Mouse (Mus musculus) spleen, adult 2 months (tissue): ENCODE results near the gene Rfc3. TPM values are rescaled to one million over a fixed set of nuclear protein-coding genes. Genes with fewer than 3 reads are reported as not detected.

Experiments
- DNase-seq, 2 experiments: peaks; one replicate each; pipeline versions ENCODE4 v3.0.0 to v3.0.0-alpha.2; 2012 to 2021; ENCODE audit warnings: low spot score in 2 of 2, low read depth in 1 of 2
- H3K27ac ChIP-seq: fragments of 200-500 bp; 2 replicates; pipeline ENCODE4 v1.5.1; 2012; ENCODE audit warnings: low read length, inconsistent platforms; ENCODE audit not compliant: insufficient read depth
- H3K27me3 ChIP-seq: fragments of 200-500 bp; 2 replicates; pipeline ENCODE4 v1.6.1; 2012; ENCODE audit warnings: mild to moderate bottlenecking, moderate library complexity, low read length, inconsistent platforms; ENCODE audit not compliant: control insufficient read depth, insufficient read depth
- H3K36me3 ChIP-seq: fragments of 200-500 bp; 2 replicates; pipeline ENCODE4 v1.6.1; 2012; ENCODE audit warnings: mild to moderate bottlenecking, low read length, inconsistent platforms; ENCODE audit not compliant: control insufficient read depth, insufficient read depth
- H3K4me1 ChIP-seq: fragments of 200-500 bp; 2 replicates; pipeline ENCODE4 v1.6.1; 2011; ENCODE audit warnings: inconsistent platforms; ENCODE audit not compliant: control insufficient read depth, insufficient read depth, insufficient read length
- H3K4me3 ChIP-seq: fragments of 200-500 bp; 2 replicates; pipeline ENCODE4 v1.5.1; 2011; ENCODE audit warnings: mild to moderate bottlenecking, inconsistent platforms; ENCODE audit not compliant: insufficient read depth, insufficient read length; ENCODE audit errors: extremely low read depth
- CTCF ChIP-seq: fragments of 200-500 bp; IDR thresholded peaks from 2 replicates; pipeline ENCODE4 v1.5.1; 2011; ENCODE audit warnings: mild to moderate bottlenecking, inconsistent platforms; ENCODE audit not compliant: insufficient read depth, insufficient read length, insufficient replicate concordance; ENCODE audit errors: extremely low read depth
- POLR2A ChIP-seq: fragments of 200-500 bp; IDR thresholded peaks from 2 replicates; pipeline ENCODE4 v1.6.1; 2011; ENCODE audit warnings: low read depth, low read length, inconsistent platforms
- WGBS: fragments of 180-500 bp; shearing (Covaris S2); methylation state at CpG from one replicate; pipeline ENCODE4 v1.1.7; 2018; 5-methylcytosine and 5-hydroxymethylcytosine counted together
- polyA plus RNA-seq: library from polyadenylated mRNA; depleted of rRNA; stranded (reverse); fragments of >200 nt; gene quantifications from 2 replicates; pipeline ENCODE4 v1.2.3, GENCODE M21; 2012; rRNA removed

The Rfc3 gene
- polyA plus RNA-seq, 1 experiment: 5.7 TPM

GRCm38 (mm10) chr5:151642867-151643266 lies 8.2 kb downstream of the Rfc3 start:
- whole genome bisulfite sequencing: 25% methylated on average over 5 of the region's 5 CpGs
- peaks cover 9% of the 10 kb centered on the region; the same call in 1 of the 2 replicates for H3K4me1 ChIP-seq
- DNase-seq: peak; percentile 44 to 57
- no peak for TF ChIP-seq POLR2A
- TF ChIP-seq CTCF: no peak
- H3K36me3 ChIP-seq: peaks cover 23% of the 10 kb centered on the region
- H3K4me3 ChIP-seq: no peak overlapping the region
- H3K27me3 ChIP-seq: no peaks in the 10 kb centered on the region
- peak overlapping the region; percentile 18; the same call in 1 of the 2 replicates for H3K27ac ChIP-seq

DNA sequence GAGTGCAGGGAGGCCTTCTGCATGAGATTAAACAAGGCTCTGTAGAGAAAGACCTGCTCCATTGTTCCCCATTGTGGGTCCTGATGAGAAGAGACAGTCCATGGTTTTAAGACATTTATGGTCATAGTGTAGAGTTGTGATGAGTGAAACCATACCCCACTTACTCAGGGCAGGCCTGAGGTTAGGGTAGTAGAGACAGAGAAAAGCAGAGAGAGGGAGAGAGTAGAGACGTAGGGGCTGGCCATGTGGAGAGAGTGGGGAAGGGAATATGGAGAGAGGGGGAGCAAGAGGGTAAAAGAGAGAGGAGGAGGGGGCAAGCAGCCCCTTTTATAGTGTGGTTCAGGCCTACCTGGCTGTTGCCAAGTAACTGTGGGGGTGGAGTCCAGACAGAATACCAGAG lies 8.9 kb downstream of the Rfc3 start:
- peaks cover 9% of the 10 kb centered on the region; the same call in 1 of the 2 replicates for H3K4me1 ChIP-seq
- H3K27me3 ChIP-seq: no peaks in the 10 kb centered on the region
- H3K4me3 ChIP-seq: no peak overlapping the region
- no peak for TF ChIP-seq CTCF
- no peak for TF ChIP-seq POLR2A
- H3K36me3 ChIP-seq: peaks cover 20% of the 10 kb centered on the region
- H3K27ac ChIP-seq: 0 out of 2 replicates have a peak overlapping the region, but pooled peaks have one; percentile 22
- 95% methylated on average over 1 of the region's 1 CpGs for WGBS
- no peak for DNase-seq

DNA sequence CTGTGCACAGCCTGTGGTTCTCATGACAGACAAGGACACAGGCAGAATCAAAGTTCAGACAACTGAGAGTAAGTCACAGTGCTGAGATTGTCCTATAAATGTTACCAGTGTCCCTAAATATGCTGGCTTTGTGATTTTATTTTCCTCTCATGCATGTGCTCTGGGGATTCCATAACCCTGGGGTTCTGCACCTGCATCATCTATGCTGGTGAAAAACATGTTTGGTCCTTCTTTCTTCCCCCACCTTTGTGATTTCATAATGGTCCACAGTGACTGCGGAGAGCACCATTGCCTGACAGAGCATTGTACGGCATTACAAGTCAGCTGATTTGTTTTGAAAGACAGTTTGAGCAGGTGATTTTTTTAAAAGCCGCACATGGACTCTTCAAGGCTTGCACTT lies 45.1 kb downstream of the Rfc3 start, which contains the start of gene Vmn2r18:
Gene Vmn2r18, minus strand, starts transcription at position 101 of the 400 bp plus-strand sequence.
- Histone ChIP-seq H3K4me3 (no peak within 1 kb of the TSS), H3K27me3 (no peaks in the 10 kb centered on the region), H3K36me3 (no peaks in the 10 kb centered on the region), H3K4me1 (no peaks in the 10 kb centered on the region), H3K27ac (no peak within 1 kb of the TSS)
- DNase-seq: no peak
- WGBS: 94% methylated on average over 3 of the region's 3 CpGs
- TF ChIP-seq CTCF (no peak), POLR2A (no peak)

GRCm38 (mm10) chr5:151601696-151602095 lies 49.3 kb downstream of the Rfc3 start:
- H3K4me3 ChIP-seq: no peak overlapping the region
- no peaks in the 10 kb centered on the region for H3K27me3 ChIP-seq
- no peak for DNase-seq
- whole genome bisulfite sequencing: 55% methylated on average over 1 of the region's 1 CpGs
- H3K4me1 ChIP-seq: no peaks in the 10 kb centered on the region
- TF ChIP-seq POLR2A (no peak), CTCF (no peak)
- no peak overlapping the region for H3K27ac ChIP-seq
- H3K36me3 ChIP-seq: no peaks in the 10 kb centered on the region

Other genes with a start within 250 kb of the Rfc3 start
- not detected in 2 replicates for gene Gm42906, start 223.1 kb downstream of the Rfc3 start, polyA plus RNA-seq
- not detected in 2 replicates for gene Vmn2r18, start 45.2 kb downstream of the Rfc3 start, polyA plus RNA-seq